Mouse (Mus musculus) thymus, adult 2 months (tissue): ENCODE measurements around the gene Gm38100. TPM values are rescaled to one million over a fixed set of nuclear protein-coding genes. Genes with fewer than 3 reads are reported as not detected.

Experiments used
- DNase-seq: peaks from one replicate; pipeline ENCODE4 v3.0.0; 2021
- H3K27ac ChIP-seq: fragments of 200-500 bp; 2 replicates; pipeline ENCODE4 v1.5.1; 2012; ENCODE audit warnings: low read length, control low read depth; ENCODE audit not compliant: control insufficient read depth, insufficient read depth
- H3K27me3 ChIP-seq: fragments of 200-500 bp; 2 replicates; pipeline ENCODE4 v1.6.1; 2012; ENCODE audit warnings: mild to moderate bottlenecking, low read length, moderate library complexity, mixed read lengths; ENCODE audit not compliant: control insufficient read depth, insufficient read depth
- H3K36me3 ChIP-seq: fragments of 200-500 bp; 2 replicates; pipeline ENCODE4 v1.6.1; 2012; ENCODE audit warnings: mild to moderate bottlenecking, low read length, moderate library complexity; ENCODE audit not compliant: control insufficient read depth, insufficient read depth
- H3K4me1 ChIP-seq: fragments of 200-500 bp; replicated peaks from 2 replicates; pipeline ENCODE4 v1.6.1; 2012; ENCODE audit warnings: low read length; ENCODE audit not compliant: control insufficient read depth, insufficient read depth
- H3K4me3 ChIP-seq: fragments of 200-500 bp; 2 replicates; pipeline ENCODE4 v1.5.1; 2012; ENCODE audit warnings: mild to moderate bottlenecking, low read length, control low read depth, moderate library complexity; ENCODE audit not compliant: control insufficient read depth, insufficient read depth
- CTCF ChIP-seq: fragments of 200-500 bp; IDR thresholded peaks from 2 replicates; pipeline ENCODE4 v1.5.1; 2012; ENCODE audit warnings: mild to moderate bottlenecking, control low read depth, low read length, moderate library complexity, borderline replicate concordance; ENCODE audit not compliant: control insufficient read depth, poor library complexity, insufficient read depth; ENCODE audit errors: extremely low read depth
- POLR2A ChIP-seq: fragments of 200-500 bp; IDR thresholded peaks from 2 replicates; pipeline ENCODE4 v1.6.1; 2012; ENCODE audit warnings: mild to moderate bottlenecking, low read length, control low read depth, moderate library complexity; ENCODE audit not compliant: control insufficient read depth, poor library complexity, insufficient read depth; ENCODE audit errors: extremely low read depth
- WGBS: fragments of 180-500 bp; shearing (Covaris S2); methylation state at CpG from one replicate; pipeline ENCODE4 v1.1.7; 2018; 5-methylcytosine and 5-hydroxymethylcytosine counted together
- polyA plus RNA-seq: library from polyadenylated mRNA; depleted of rRNA; stranded (reverse); fragments of >200 nt; gene quantifications from 2 replicates; pipeline ENCODE4 v1.2.3, GENCODE M21; 2012; rRNA removed

The Gm38100 gene
- polyA plus RNA-seq, 1 experiment = 0.07 TPM

GRCm38 (mm10) chr1:175967004-175967745, 47.0 kb downstream of the Gm38100 start:
- no peak for DNase-seq
- H3K27me3 ChIP-seq = no peaks in the 10 kb centered on the region
- WGBS = 85% methylated on average over 5 of the region's 5 CpGs

GRCm38 (mm10) chr1:175970710-175971109, 50.6 kb downstream of the Gm38100 start:
- no peak for DNase-seq
- H3K4me3 ChIP-seq = no peak overlapping the region
- 90% methylated on average over 5 of the region's 5 CpGs for WGBS
- no peaks in the 10 kb centered on the region for H3K4me1 ChIP-seq
- no peaks in the 10 kb centered on the region for H3K36me3 ChIP-seq
- H3K27me3 ChIP-seq = no peaks in the 10 kb centered on the region
- TF ChIP-seq POLR2A (no peak), CTCF (no peak)
- no peak overlapping the region for H3K27ac ChIP-seq

More at GRCm38 (mm10) chr1:175967004-175967745, 47.0 kb downstream of the Gm38100 start:
- TF ChIP-seq POLR2A (no peak), CTCF (no peak)
- Histone ChIP-seq H3K4me3 (no peak overlapping the region), H3K4me1 (no peaks in the 10 kb centered on the region), H3K27ac (no peak overlapping the region), H3K36me3 (no peaks in the 10 kb centered on the region)

Other genes starting within 250 kb of the Gm38100 start
- gene Opn3, start 227.6 kb upstream of the Gm38100 start, polyA plus RNA-seq = 5.3 and 8.2 TPM in 2 replicates
- 18.3 and 45.7 TPM in 2 replicates for gene Chml, start 227.4 kb upstream of the Gm38100 start, polyA plus RNA-seq
- not detected in 2 replicates for gene Wdr64, start 221.7 kb upstream of the Gm38100 start, polyA plus RNA-seq
- 3.2 and 5.8 TPM in 2 replicates for gene Exo1, start 39.7 kb upstream of the Gm38100 start, polyA plus RNA-seq
- not detected in 2 replicates for gene Rbm8a2, start 58.8 kb downstream of the Gm38100 start, polyA plus RNA-seq